10 mouse cellular contexts compared by ENCODE assay signal in the genomic region with DNA sequence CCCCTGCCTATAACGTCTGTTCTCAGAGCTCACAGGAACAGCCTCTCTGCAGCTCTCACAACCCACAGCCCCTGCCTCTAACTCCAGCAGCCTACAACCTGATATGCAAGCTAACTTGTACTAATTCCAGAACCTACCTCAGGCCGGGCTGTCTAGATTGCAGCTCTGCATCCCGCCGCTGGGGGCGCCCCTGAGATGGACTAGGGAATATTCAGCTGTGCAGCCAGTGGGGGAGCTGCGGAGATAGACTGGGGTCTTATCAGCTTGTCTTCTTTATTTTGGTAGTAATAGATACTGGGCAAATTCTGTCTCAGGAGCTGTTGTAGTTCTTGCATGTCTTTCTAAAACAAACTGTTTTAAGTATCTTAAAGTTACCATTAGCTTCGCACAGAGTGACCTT.
DNase-seq lines count a peak whose midpoint lies in the region; ATAC-seq and TF ChIP-seq lines count a peak whose summit lies in the region.
"Had no signal": no experiment of that assay in that cellular context is flagged by ENCODE, and none has a peak within 500 bp of the region (broad histone marks: within the 10 kb centered on the region; RNA-seq: fewer than 3 reads in every experiment).

No protein-coding gene starts in this region.

- TF ChIP-seq EP300 in liver, embryonic 14.5 days (IDR thresholded peaks at IDR 0.05; ENCODE audit: low read depth), result no peak
- TF ChIP-seq EP300 in stomach, postnatal 0 days (optimal IDR thresholded peaks at IDR 0.05), result no peak

- peak; percentile 59 to 69 for DNase-seq in cerebellum, postnatal 10 days
- no peak for DNase-seq in cerebellum, adult 8-10 months
- DNase-seq in layer of hippocampus, postnatal 10 days (ENCODE audit: low spot score in 2 of 2), result peak; percentile 57 to 59
- DNase-seq in layer of hippocampus, adult 11-12 months (ENCODE audit: low spot score), result no peak
- peak in 1 of 3 experiments; percentile 27 for DNase-seq in liver, embryonic 14.5 days (ENCODE audit: low read depth in 3 of 3, low spot score in 3 of 3)
- DNase-seq in stomach, postnatal 0 days (ENCODE audit: low spot score), result peak; percentile 50

- 39% methylated on average over 7 of the region's 7 CpGs for WGBS in bone marrow, adult 2 months
- WGBS in liver, embryonic 14.5 days (ENCODE audit: insufficient replicate concordance), result 25% methylated on average over 7 of the region's 7 CpGs
- 42% methylated on average over 7 of the region's 7 CpGs for WGBS in stomach, postnatal 0 days
- WGBS in forebrain, embryonic 13.5 days, result 34% methylated on average over 7 of the region's 7 CpGs

- no peak for TF ChIP-seq POLR2A in bone marrow, adult 2 months (IDR thresholded peaks at IDR 0.05; ENCODE audit: borderline replicate concordance, control insufficient read depth, low read depth, low read length)

- no peak overlapping the region for H3K9ac ChIP-seq in liver, embryonic 14.5 days (replicated peaks)
- no peak overlapping the region for H3K9ac ChIP-seq in stomach, postnatal 0 days (ENCODE audit: low read length)
- H3K9ac ChIP-seq in forebrain, embryonic 13.5 days, result no peak overlapping the region
- H3K9ac ChIP-seq: heart, embryonic 13.5 days; midbrain, embryonic 12.5 days had no signal

- H3K9me3 ChIP-seq in liver, embryonic 14.5 days (ENCODE audit: control insufficient read depth, low read length), result no peaks in the 10 kb centered on the region
- no peaks in the 10 kb centered on the region for H3K9me3 ChIP-seq in stomach, postnatal 0 days (ENCODE audit: control insufficient read depth, low read length)
- 0 out of 2 replicates have a peak, but pooled peaks cover 3% of the 10 kb centered on the region for H3K9me3 ChIP-seq in forebrain, embryonic 13.5 days (replicated peaks)

- TF ChIP-seq CTCF in bone marrow, adult 2 months (IDR thresholded peaks at IDR 0.05; ENCODE audit: control insufficient read depth, insufficient read depth, low read length), result peak; percentile 64
- peak; percentile 86 for TF ChIP-seq CTCF in liver, embryonic 14.5 days (IDR thresholded peaks at IDR 0.05; ENCODE audit: low read depth)
- TF ChIP-seq CTCF in stomach, postnatal 0 days (IDR thresholded peaks at IDR 0.05; ENCODE audit: low read depth), result peak; percentile 79

- ATAC-seq in liver, embryonic 14.5 days (ENCODE audit: insufficient read depth), result peak; percentile 48; the same call in 1 of the 2 replicates
- no peak for ATAC-seq in stomach, postnatal 0 days (ENCODE audit: low FRiP score, low TSS enrichment)
- ATAC-seq in forebrain, embryonic 13.5 days, result no peak

- H3K27ac ChIP-seq in bone marrow, adult 2 months (ENCODE audit: control insufficient read depth, insufficient read depth, low read depth, low read length, poor library complexity), result no peak overlapping the region
- H3K27ac ChIP-seq in liver, embryonic 14.5 days, result no peak overlapping the region
- no peak overlapping the region for H3K27ac ChIP-seq in stomach, postnatal 0 days (replicated peaks)
- no peak overlapping the region for H3K27ac ChIP-seq in forebrain, embryonic 13.5 days
- H3K27ac ChIP-seq: heart, embryonic 13.5 days; midbrain, embryonic 12.5 days had no signal

- no peaks in the 10 kb centered on the region for H3K36me3 ChIP-seq in liver, embryonic 14.5 days (replicated peaks; ENCODE audit: control insufficient read depth, insufficient read depth, low read depth)
- H3K36me3 ChIP-seq in stomach, postnatal 0 days (ENCODE audit: control insufficient read depth, insufficient read depth, low read length), result no peaks in the 10 kb centered on the region
- H3K36me3 ChIP-seq in forebrain, embryonic 13.5 days (ENCODE audit: poor library complexity, severe bottlenecking), result no peaks in the 10 kb centered on the region
- H3K36me3 ChIP-seq: midbrain, embryonic 12.5 days had no signal

- no peaks in the 10 kb centered on the region for H3K27me3 ChIP-seq in liver, embryonic 14.5 days (ENCODE audit: control insufficient read depth, insufficient read depth, low read length)
- no peaks in the 10 kb centered on the region for H3K27me3 ChIP-seq in stomach, postnatal 0 days (ENCODE audit: control insufficient read depth, insufficient read depth, low read length)
- no peaks in the 10 kb centered on the region for H3K27me3 ChIP-seq in forebrain, embryonic 13.5 days
- H3K27me3 ChIP-seq: heart, embryonic 13.5 days; midbrain, embryonic 12.5 days had no signal

- no peak overlapping the region for H3K4me3 ChIP-seq in bone marrow, adult 2 months (replicated peaks; ENCODE audit: control insufficient read depth, low read depth, low read length)
- H3K4me3 ChIP-seq in liver, embryonic 14.5 days (ENCODE audit: insufficient read depth in 1 of 2, low read depth in 2 of 2, low read length in 2 of 2), result no peak overlapping the region
- no peak overlapping the region for H3K4me3 ChIP-seq in stomach, postnatal 0 days (ENCODE audit: low read depth, low read length)
- H3K4me3 ChIP-seq in forebrain, embryonic 13.5 days, result no peak overlapping the region
- H3K4me3 ChIP-seq: heart, embryonic 13.5 days; midbrain, embryonic 12.5 days had no signal

- H3K4me1 ChIP-seq in bone marrow, adult 2 months (ENCODE audit: control insufficient read depth, insufficient read depth, low read length), result no peaks in the 10 kb centered on the region
- H3K4me1 ChIP-seq in liver, embryonic 14.5 days (replicated peaks; ENCODE audit: control insufficient read depth in 2 of 2, insufficient read depth in 2 of 2, low read length in 1 of 2), result no peaks in the 10 kb centered on the region
- no peaks in the 10 kb centered on the region for H3K4me1 ChIP-seq in stomach, postnatal 0 days (replicated peaks; ENCODE audit: control insufficient read depth, insufficient read depth)
- no peaks in the 10 kb centered on the region for H3K4me1 ChIP-seq in forebrain, embryonic 13.5 days
- H3K4me1 ChIP-seq: midbrain, embryonic 12.5 days had no signal

- H3K4me2 ChIP-seq in liver, embryonic 14.5 days (ENCODE audit: low read depth), result no peak overlapping the region
- no peak overlapping the region for H3K4me2 ChIP-seq in stomach, postnatal 0 days (replicated peaks; ENCODE audit: low read depth)
- no peak overlapping the region for H3K4me2 ChIP-seq in forebrain, embryonic 13.5 days
- H3K4me2 ChIP-seq: heart, embryonic 13.5 days; midbrain, embryonic 12.5 days had no signal

Comparison
In these comparisons a context has a peak if more than half of its experiments do, and no peak if none do; other contexts are left out.
1. DNase-seq: peak in cerebellum, postnatal 10 days (2 of 2), layer of hippocampus, postnatal 10 days (2 of 2) and stomach, postnatal 0 days (single experiment); none in cerebellum, adult 8-10 months (single experiment) and layer of hippocampus, adult 11-12 months (single experiment).
2. Peak in every context shown above with its lines, with median percentiles within 50 percentile points of each other: CTCF ChIP-seq.